Mouse (Mus musculus) forebrain, embryonic 13.5 days (tissue): ENCODE results near the gene Myl6b. TPM values are rescaled to one million over a fixed set of nuclear protein-coding genes. Genes with fewer than 3 reads are reported as not detected.
"Not testable (repeated sequence)": the region's sequence is repeated elsewhere in the genome, so short reads cannot be mapped to it uniquely, and the experiment has no call there.

ENCODE experiments used
- ATAC-seq: fragments of 200-750 bp; cut with Nextera tagmentation; 2 replicates; pipeline ENCODE4 v1.8.0; 2017
- H3K27ac ChIP-seq: fragments of 300-500 bp; sonication (generic); 2 replicates; pipeline ENCODE4 v1.5.1; 2015; ENCODE audit warnings: inconsistent platforms, mild to moderate bottlenecking, moderate library complexity
- H3K27me3 ChIP-seq: fragments of 300-500 bp; sonication (generic); 2 replicates; pipeline ENCODE4 v1.6.1; 2015; ENCODE audit warnings: mild to moderate bottlenecking, inconsistent platforms
- H3K36me3 ChIP-seq: fragments of 300-500 bp; sonication (generic); 2 replicates; pipeline ENCODE4 v1.6.1; 2015; ENCODE audit warnings: mild to moderate bottlenecking, inconsistent platforms; ENCODE audit not compliant: poor library complexity, severe bottlenecking
- H3K4me1 ChIP-seq: fragments of 300-500 bp; sonication (generic); 2 replicates; pipeline ENCODE4 v1.6.1; 2015; ENCODE audit warnings: inconsistent platforms
- H3K4me2 ChIP-seq: fragments of 300-500 bp; sonication (generic); 2 replicates; pipeline ENCODE4 v1.6.1; 2015; ENCODE audit warnings: inconsistent platforms, mild to moderate bottlenecking, moderate library complexity
- H3K4me3 ChIP-seq: fragments of 300-500 bp; sonication (generic); 2 replicates; pipeline ENCODE4 v1.5.1; 2015; ENCODE audit warnings: mild to moderate bottlenecking, inconsistent platforms
- H3K9ac ChIP-seq: fragments of 300-500 bp; sonication (generic); 2 replicates; pipeline ENCODE4 v1.6.1; 2015; ENCODE audit warnings: mild to moderate bottlenecking, inconsistent platforms
- H3K9me3 ChIP-seq: fragments of 300-500 bp; sonication (generic); replicated peaks from 2 replicates; pipeline ENCODE4 v1.6.1; 2016; ENCODE audit warnings: inconsistent platforms
- WGBS: fragments of 180-500 bp; shearing (Covaris S2); methylation state at CpG from one replicate; pipeline ENCODE4 v1.1.7; 2015; 5-methylcytosine and 5-hydroxymethylcytosine counted together
- polyA plus RNA-seq: library from polyadenylated mRNA; unstranded; fragments of >200 nt; fragmentation: Nextera tagmentation; extraction: Ambion mirVana; gene quantifications from 2 replicates; pipeline ENCODE4 v1.2.1, GENCODE M21; 2015

Myl6b gene
- polyA plus RNA-seq, 1 experiment from 2014 or later = 4.1 TPM

GRCm38 (mm10) chr10:128511761-128512160 lies 13.3 kb upstream of the Myl6b start:
- Histone ChIP-seq H3K4me1 (no peaks in the 10 kb centered on the region), H3K4me2 (no peak overlapping the region), H3K36me3 (peaks cover 6% of the 10 kb centered on the region; the same call in 1 of the 2 replicates), H3K4me3 (no peak overlapping the region), H3K9ac (no peak overlapping the region), H3K27me3 (peaks cover 20% of the 10 kb centered on the region), H3K9me3 (no peaks in the 10 kb centered on the region), H3K27ac (no peak overlapping the region)
- no peak for ATAC-seq
- WGBS = 84% methylated on average over 12 of the region's 12 CpGs

- Histone ChIP-seq H3K4me3 (no peak overlapping the region), H3K4me1 (no peaks in the 10 kb centered on the region), H3K9ac (no peak overlapping the region), H3K4me2 (no peak overlapping the region), H3K9me3 (no peaks in the 10 kb centered on the region), H3K27me3 (peaks cover 14% of the 10 kb centered on the region), H3K27ac (no peak overlapping the region), H3K36me3 (peaks cover 6% of the 10 kb centered on the region; the same call in 1 of the 2 replicates)
- no peak for ATAC-seq
- 88% methylated on average over 9 of the region's 9 CpGs for WGBS
Measured at GRCm38 (mm10) chr10:128511189-128511588, 12.7 kb upstream of the Myl6b start.

- H3K4me1 ChIP-seq = no peaks in the 10 kb centered on the region
- no peak overlapping the region for H3K9ac ChIP-seq
- WGBS = 88% methylated on average over 11 of the region's 11 CpGs
- no peak overlapping the region for H3K27ac ChIP-seq
- no peak overlapping the region for H3K4me3 ChIP-seq
- no peak for ATAC-seq
- no peak overlapping the region for H3K4me2 ChIP-seq
- no peaks in the 10 kb centered on the region for H3K9me3 ChIP-seq
- peaks cover 6% of the 10 kb centered on the region for H3K27me3 ChIP-seq
- peaks cover 6% of the 10 kb centered on the region; the same call in 1 of the 2 replicates for H3K36me3 ChIP-seq
Measured at GRCm38 (mm10) chr10:128510301-128510700, 11.8 kb upstream of the Myl6b start.

- Histone ChIP-seq H3K36me3 (peaks cover 6% of the 10 kb centered on the region; the same call in 1 of the 2 replicates), H3K9ac (no peak overlapping the region), H3K27ac (no peak overlapping the region), H3K4me3 (no peak overlapping the region), H3K27me3 (0 out of 2 replicates have a peak, but pooled peaks cover under 1% of the 10 kb centered on the region), H3K9me3 (no peaks in the 10 kb centered on the region), H3K4me1 (no peaks in the 10 kb centered on the region), H3K4me2 (no peak overlapping the region)
- no peak for ATAC-seq
- 79% methylated on average over 4 of the region's 4 CpGs for WGBS
Measured at GRCm38 (mm10) chr10:128509831-128510230, 11.3 kb upstream of the Myl6b start.

- Histone ChIP-seq H3K36me3 (peaks cover 6% of the 10 kb centered on the region; the same call in 1 of the 2 replicates), H3K27ac (no peak overlapping the region), H3K9ac (no peak overlapping the region), H3K4me3 (no peak overlapping the region), H3K4me2 (no peak overlapping the region), H3K4me1 (no peaks in the 10 kb centered on the region), H3K27me3 (no peaks in the 10 kb centered on the region), H3K9me3 (no peaks in the 10 kb centered on the region)
- ATAC-seq = no peak
- 91% methylated on average over 9 of the region's 9 CpGs for WGBS
Measured at GRCm38 (mm10) chr10:128509203-128509602, 10.7 kb upstream of the Myl6b start.

GRCm38 (mm10) chr10:128508260-128508659 lies 9.8 kb upstream of the Myl6b start:
- no peak overlapping the region for H3K4me3 ChIP-seq
- no peak overlapping the region for H3K9ac ChIP-seq
- ATAC-seq = no peak
- peaks cover 6% of the 10 kb centered on the region; the same call in 1 of the 2 replicates for H3K36me3 ChIP-seq
- no peaks in the 10 kb centered on the region for H3K27me3 ChIP-seq
- no peaks in the 10 kb centered on the region for H3K9me3 ChIP-seq
- no peak overlapping the region for H3K27ac ChIP-seq
- H3K4me2 ChIP-seq = no peak overlapping the region
- WGBS = 87% methylated on average over 9 of the region's 9 CpGs
- H3K4me1 ChIP-seq = no peaks in the 10 kb centered on the region

GRCm38 (mm10) chr10:128505974-128506373 lies 7.5 kb upstream of the Myl6b start:
- WGBS = 95% methylated on average over 14 of the region's 14 CpGs
- no peak overlapping the region for H3K4me3 ChIP-seq
- H3K27ac ChIP-seq = no peak overlapping the region
- no peaks in the 10 kb centered on the region for H3K27me3 ChIP-seq
- H3K36me3 ChIP-seq = no peaks in the 10 kb centered on the region
- H3K4me1 ChIP-seq = no peaks in the 10 kb centered on the region
- H3K9ac ChIP-seq = no peak overlapping the region
- no peaks in the 10 kb centered on the region for H3K9me3 ChIP-seq
- no peak for ATAC-seq
- H3K4me2 ChIP-seq = no peak overlapping the region

GRCm38 (mm10) chr10:128505371-128505667 lies 6.8 kb upstream of the Myl6b start:
- H3K27ac ChIP-seq, H3K4me2 ChIP-seq, H3K9ac ChIP-seq, H3K9me3 ChIP-seq, H3K36me3 ChIP-seq, H3K27me3 ChIP-seq, ATAC-seq, H3K4me1 ChIP-seq, H3K4me3 ChIP-seq: not testable (repeated sequence)
- 86% methylated on average over 5 of the region's 5 CpGs for WGBS

- Histone ChIP-seq H3K36me3 (no peaks in the 10 kb centered on the region), H3K4me3 (no peak overlapping the region), H3K4me2 (no peak overlapping the region), H3K27me3 (no peaks in the 10 kb centered on the region), H3K9me3 (no peaks in the 10 kb centered on the region), H3K27ac (no peak overlapping the region), H3K4me1 (no peaks in the 10 kb centered on the region), H3K9ac (0 out of 2 replicates have a peak overlapping the region, but pooled peaks have one; percentile 32)
- WGBS = 81% methylated on average over 9 of the region's 9 CpGs
- no peak for ATAC-seq
Measured at GRCm38 (mm10) chr10:128504641-128505370, 6.3 kb upstream of the Myl6b start.

- H3K4me3 ChIP-seq = no peak overlapping the region
Measured at GRCm38 (mm10) chr10:128504012-128504411, 5.5 kb upstream of the Myl6b start.

GRCm38 (mm10) chr10:128503532-128503931 lies 5.0 kb upstream of the Myl6b start:
- Histone ChIP-seq H3K9me3 (no peaks in the 10 kb centered on the region), H3K36me3 (no peaks in the 10 kb centered on the region), H3K4me2 (no peak overlapping the region), H3K9ac (no peak overlapping the region), H3K4me3 (no peak overlapping the region), H3K4me1 (peaks cover 5% of the 10 kb centered on the region; the same call in 1 of the 2 replicates), H3K27me3 (no peaks in the 10 kb centered on the region), H3K27ac (no peak overlapping the region)
- no peak for ATAC-seq
- 77% methylated on average over 8 of the region's 8 CpGs for WGBS

More at GRCm38 (mm10) chr10:128504012-128504411, 5.5 kb upstream of the Myl6b start:
- no peak overlapping the region for H3K4me2 ChIP-seq
- ATAC-seq = no peak
- peaks cover 5% of the 10 kb centered on the region; the same call in 1 of the 2 replicates for H3K4me1 ChIP-seq
- no peaks in the 10 kb centered on the region for H3K36me3 ChIP-seq
- no peaks in the 10 kb centered on the region for H3K9me3 ChIP-seq
- WGBS = 91% methylated on average over 3 of the region's 3 CpGs
- no peak overlapping the region for H3K9ac ChIP-seq
- no peaks in the 10 kb centered on the region for H3K27me3 ChIP-seq
- H3K27ac ChIP-seq = no peak overlapping the region

GRCm38 (mm10) chr10:128502341-128502740 lies 3.9 kb upstream of the Myl6b start:
- WGBS = 87% methylated on average over 5 of the region's 5 CpGs
- ATAC-seq = no peak

More at GRCm38 (mm10) chr10:128502341-128502740, 3.9 kb upstream of the Myl6b start:
- Histone ChIP-seq H3K27me3 (no peaks in the 10 kb centered on the region), H3K9ac (no peak overlapping the region), H3K36me3 (no peaks in the 10 kb centered on the region), H3K27ac (no peak overlapping the region), H3K4me2 (no peak overlapping the region), H3K9me3 (no peaks in the 10 kb centered on the region), H3K4me1 (peaks cover 13% of the 10 kb centered on the region), H3K4me3 (no peak overlapping the region)
